Mouse (Mus musculus): ENCODE data around the gene Dhodh.

The Dhodh gene

DNA sequence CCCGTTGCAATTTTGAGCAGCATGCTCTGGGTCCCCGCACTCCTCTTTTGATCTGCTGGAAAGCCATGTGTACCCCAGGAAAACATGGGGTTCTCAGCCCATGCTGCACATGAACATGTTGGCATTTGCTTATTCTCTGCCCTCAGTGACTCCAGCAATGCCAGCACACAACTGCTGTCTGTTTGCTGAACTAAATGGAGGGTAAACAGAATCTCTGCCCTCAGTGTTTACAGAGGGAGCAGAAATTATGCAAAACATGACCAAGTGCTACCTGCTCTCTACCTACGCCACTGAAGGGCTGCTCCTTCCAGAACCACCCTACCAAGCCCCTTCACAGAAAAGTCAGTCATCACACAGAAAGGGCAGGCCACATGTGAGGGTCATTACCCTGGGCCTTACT, 23.6 kb downstream of the Dhodh start:
- DNase-seq, result no peak

DNA sequence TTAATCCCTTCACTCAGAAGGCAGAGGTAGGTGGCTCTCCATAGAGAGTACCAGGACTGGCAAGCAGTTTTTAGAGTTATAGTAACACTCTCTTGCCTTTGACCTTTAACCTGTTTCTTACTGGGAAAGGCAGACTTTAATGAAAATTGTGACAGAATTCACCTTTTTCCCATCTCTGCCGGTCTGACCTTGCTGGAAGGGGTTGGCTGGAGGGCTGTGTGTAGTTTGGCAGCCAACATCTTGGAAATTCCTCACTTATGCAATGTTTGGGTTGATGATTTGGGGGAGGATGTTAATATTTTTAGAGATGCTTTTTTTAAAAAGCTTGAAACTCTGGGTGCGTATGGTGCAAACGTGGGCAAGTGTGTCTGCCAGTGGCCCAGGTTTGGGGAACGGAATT, 24.2 kb downstream of the Dhodh start:
- no peak for DNase-seq

DNA sequence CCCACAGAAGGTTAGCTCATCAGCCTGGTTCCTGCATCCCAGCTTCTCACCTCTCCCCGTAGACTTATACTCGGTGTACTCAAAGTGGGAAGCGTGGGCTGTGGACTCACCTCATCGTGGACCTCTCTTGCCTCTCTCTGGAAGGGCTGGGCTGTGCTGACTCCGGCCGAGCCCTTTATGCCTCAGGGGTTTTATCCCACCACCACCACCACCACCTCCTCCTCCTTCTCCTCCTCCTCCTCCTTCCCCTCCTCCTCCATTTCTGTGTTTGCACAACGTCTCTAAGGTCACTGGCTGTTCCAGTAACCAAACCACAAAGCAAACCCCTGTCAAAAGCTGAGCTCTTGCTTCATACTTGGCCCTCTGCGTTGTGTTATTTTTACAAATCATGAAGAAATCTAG, 29.6 kb downstream of the Dhodh start, which contains the start of gene Hp:
Gene Hp (minus strand): TSS at position 273 of the 402 bp plus-strand sequence.
- DNase-seq, result no peak

DNA sequence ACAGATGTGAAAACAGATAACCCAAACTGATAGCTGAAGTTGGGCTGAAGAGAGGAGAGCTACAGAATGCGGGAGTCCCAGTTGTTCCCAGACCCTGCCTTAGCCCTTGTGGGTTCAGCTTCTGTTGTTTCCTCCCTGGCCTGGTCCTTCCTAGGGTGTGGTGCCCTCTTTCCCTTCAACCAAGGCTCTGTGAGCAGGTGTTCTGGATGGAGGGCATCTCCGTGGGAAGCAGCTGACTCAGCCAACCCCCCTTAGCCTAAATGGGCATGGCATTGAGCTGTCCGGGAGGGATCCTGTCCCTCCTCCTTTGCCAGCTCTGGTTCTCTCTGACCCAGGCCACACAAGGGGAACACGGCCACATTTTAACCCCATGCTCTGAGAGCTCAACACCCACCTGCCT, 32.2 kb downstream of the Dhodh start:
- no peak for DNase-seq

DNA sequence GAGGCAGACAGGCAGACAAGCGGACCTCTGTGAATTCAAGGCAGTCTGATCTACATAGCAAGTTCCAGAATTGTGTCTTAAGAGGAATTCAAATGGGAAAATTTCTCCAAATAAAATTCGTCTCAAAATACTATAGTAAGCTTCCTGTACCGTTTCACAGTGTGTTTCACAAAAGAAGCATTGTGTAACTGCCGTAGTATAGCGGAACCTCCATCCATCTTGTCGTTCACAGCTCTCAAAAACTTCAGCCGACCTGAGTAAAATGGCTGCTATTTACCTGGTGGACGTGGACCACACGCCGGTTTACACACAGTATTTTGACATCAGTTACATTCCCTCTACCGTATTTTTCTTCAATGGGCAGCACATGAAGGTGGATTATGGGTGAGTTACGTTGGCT, 37.3 kb downstream of the Dhodh start:
- no peak for DNase-seq

DNA sequence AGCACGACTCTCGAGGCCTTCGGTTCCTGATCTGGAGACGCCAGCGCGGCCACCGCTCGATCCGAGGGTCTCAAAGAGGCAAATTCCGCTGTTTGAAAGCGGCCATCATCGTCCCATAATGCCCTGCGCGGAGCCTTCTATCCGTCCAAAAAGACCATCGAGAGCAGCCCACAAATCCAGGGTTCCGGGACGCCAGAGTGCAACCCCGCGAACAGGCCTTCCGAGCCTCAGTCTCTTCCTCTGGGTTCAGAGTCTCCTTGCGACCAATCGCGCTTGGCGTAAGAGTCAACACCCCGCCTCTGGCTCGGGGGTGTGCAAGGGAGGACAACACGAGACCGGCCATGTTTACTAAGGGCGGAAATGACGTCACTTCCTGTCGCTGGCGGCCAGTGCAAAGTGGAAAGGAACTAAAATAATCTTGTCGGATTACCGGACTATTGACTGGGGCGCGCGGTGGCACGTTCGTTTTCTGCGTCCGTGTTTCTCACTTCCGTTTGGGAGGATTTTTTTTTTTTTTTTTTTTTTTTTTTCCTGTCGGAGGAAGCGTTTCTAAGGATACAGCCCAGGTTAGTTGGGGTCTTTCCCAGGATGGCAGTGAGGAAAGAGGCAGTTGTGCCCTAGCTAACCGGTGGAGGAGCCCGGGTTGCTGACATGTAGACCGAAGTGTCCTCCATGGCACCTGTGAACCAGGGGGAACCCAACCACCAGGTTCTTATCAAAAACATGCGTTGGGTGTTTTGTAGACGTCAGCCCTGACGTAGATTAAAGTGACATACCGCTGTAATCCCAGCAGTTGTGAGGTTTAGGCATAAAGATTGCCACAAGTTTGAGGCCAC, 42.8 kb downstream of the Dhodh start, which contains the start of the genes Dhx38 and Txnl4b:
Gene Dhx38 (minus strand): TSS at position 364 of the 836 bp plus-strand sequence.
Gene Txnl4b (plus strand): TSS at position 395 of the 836 bp plus-strand sequence.
- peak; percentile 99 for DNase-seq

DNA sequence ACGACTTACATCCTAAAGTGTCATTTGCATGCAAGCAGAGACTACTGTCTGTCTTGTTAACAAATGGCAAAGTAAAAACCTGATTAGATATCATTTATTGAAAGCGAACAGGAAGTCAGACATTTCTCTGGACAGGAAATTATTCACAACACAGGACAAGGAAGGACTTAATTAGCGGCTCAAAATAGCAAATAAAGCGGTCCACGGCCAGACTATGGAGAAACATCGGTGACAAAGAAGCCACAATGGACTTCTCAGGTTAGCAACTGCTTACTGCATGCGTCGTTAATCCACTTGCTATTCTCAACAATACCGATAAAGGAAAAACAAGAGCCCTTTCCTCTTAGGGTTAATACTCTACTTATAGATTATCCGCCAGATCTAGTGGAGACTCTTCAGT, 43.7 kb downstream of the Dhodh start:
- DNase-seq, result no peak

DNA sequence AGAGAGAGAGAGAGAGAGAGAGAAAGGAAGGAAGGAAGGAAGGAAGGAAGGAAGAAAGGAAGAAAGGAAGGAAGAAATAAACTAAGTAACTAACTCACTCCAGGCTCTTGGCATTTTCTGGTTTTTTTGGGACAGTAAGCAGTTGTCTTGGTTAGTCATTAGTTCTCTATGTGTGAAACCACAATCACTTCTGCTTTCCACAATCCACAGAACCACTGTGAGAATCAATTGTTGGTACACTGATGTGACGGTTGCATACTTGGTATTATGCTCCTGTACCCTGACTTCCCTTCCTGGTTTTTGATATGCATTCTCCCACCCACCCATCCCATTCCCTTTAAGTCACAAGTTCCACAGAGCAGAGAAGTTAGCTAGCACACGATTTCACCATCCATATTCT, 44.6 kb downstream of the Dhodh start:
- DNase-seq, result no peak

DNA sequence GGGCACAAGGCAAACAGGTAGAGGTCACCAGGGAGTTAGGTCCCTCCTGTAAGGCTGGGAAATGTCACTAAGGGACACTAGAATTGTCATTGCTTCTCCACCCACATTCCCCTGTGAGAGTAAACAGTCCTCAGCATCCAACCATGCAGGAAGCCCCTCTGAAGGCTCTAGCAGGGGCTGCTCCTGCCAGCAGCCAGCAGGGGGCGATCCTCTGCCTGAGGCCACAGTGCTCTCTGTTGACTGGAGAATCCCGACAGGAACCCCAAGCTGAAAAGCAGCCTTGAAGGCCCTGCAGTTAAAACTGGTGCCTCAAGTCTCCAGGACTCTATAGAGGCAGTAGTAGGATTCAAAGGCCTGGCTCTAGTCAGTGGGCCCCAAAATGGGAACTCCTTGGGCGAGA, 56.8 kb downstream of the Dhodh start:
- no peak for DNase-seq

DNA sequence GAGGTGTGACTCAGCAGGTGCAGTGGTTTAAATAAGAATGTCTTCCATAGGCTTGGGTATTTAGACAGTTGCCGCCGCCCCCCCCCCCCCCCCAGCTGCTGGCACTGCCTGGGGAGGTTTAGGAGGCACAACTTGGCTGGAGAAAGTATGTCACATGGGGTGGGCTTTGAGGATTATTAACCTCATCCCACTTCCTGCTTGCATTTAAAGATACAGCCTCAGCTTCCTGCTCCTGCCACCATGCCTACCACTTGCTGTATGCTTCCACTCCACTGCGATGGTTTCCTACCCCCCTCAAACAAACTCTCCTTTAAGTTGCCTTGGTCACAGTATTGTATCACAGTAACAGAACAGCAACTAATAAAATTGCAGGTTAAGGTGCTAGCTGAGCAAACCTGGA, 64.4 kb downstream of the Dhodh start:
- no peak for DNase-seq

DNA sequence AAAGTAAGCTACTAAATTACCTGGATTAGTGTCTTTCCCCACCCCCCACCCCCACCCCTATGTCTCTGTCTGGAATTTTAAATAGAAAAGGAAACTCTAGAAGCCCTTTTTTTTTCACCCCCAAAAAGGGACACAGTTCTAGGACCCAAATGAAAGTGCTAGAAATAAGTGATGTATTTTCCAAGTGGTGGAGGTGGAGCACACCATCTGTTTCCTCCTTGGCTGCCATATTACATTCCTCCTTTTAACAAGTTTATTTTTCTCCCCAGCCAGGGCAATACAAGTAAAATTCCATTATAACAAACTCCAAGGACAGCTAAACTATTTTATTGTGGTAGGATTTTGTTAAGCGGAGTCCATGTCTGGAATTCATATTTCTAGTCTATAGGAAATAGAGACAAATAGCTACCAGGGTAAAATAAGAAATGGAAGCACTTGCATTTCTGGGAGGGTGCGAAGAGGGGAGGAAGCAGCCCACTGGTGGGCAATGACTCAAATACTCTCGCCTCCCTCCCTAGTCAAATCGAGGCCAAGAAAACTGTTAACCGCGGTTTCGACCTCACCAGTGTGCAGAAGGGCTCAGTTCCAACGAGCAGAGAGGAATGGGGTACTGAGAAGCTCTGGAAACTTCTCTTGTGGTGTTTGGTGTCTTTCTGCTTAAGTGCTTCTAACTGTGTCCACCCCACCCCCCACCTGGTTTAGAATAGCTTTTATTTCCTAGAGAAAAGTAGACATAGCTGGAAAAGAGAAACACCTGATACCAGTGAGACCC, 65.5 kb downstream of the Dhodh start:
- no peak for DNase-seq

DNA sequence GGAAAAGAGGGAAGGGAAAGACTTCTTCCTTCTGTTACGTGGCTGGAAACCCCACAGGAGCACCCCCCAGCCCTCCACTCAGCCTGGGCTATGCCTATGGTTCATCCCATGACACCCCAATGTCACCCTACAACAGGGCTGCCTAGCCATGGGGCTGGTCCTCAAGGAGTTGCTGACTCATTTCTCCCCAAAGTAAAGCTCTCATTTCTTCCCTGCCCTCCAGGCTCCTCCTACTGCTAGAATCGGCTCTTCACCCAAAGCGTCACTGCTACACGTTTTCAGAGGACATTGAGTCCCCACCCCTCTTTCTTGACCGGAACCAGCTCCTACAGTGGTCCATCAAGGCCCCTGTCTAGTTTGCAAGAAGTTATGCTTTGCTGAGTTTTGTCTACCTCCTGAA, 66.3 kb downstream of the Dhodh start:
- no peak for DNase-seq
